Mouse (Mus musculus) cerebellum, adult 9-11 months (tissue): ENCODE results near the gene Frrs1l.

Experiments
- DNase-seq: peaks from one replicate; pipeline ENCODE4 v3.0.0; 2022

Gene Frrs1l

DNA sequence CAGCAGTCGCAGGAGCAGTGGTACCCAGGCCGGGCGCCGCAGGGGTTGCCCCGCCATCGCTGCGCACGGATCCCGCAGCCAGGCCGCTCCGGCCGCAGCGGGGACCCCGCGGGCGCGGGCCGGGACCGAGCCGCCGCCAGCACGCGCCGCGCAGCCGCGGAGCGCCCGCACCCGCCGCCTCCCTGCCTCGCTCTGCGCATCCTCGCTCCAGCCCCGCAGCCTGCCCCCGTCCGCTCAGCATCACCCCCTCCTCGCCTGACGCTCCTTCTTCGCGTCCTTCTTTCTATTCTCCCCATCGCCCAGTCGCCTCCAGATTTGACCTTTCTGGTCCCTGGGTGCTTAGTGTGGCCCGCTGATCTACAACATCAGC lies at the start of gene Frrs1l:
Frrs1l (minus strand) TSS at position 177 of the 370 bp plus-strand sequence.
- peak; percentile 82 for DNase-seq

DNA sequence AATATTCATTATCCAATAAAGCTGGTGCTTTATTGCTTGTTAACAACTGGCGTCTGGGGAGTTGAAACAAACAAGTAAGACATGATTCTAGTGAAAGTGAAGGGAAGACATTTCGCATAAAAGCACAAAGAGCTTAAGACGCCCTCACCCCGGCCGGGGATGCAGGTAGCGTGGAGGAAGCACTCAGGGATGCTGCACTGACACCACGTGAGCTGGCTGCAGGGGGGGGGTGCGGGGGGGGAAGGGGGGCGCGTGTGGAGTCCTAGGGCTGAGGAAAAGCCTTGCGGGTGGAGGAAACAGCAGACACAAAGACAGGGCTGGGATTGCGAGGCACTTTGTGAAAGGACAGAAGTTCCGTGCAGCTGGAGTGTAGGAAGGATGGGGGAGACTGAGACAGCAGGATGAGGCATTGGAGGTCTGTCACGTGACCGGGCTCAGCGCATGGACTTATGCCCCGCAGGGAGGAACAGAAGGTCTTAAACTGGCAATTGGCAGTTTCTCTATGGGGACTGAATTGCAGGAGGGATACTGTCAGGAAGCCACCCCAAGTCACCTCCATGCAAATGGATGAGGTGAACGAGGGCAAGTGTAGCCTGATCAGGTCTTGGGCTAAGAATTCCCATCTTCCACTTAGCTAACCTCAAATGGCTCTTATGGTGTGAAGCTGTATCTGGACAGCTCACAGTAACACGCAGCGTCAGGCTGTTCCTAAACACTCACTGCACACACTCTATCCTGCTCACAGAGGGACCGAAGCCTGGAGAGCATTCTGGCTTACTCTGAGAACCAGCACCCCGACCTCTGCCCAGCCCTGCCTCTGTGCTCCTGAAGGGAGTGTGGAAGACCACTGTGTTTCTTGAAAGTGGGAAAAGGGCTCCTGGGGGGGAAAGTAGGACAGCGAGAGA lies 49.2 kb upstream of the Frrs1l start:
- peak; percentile 86 for DNase-seq

DNA sequence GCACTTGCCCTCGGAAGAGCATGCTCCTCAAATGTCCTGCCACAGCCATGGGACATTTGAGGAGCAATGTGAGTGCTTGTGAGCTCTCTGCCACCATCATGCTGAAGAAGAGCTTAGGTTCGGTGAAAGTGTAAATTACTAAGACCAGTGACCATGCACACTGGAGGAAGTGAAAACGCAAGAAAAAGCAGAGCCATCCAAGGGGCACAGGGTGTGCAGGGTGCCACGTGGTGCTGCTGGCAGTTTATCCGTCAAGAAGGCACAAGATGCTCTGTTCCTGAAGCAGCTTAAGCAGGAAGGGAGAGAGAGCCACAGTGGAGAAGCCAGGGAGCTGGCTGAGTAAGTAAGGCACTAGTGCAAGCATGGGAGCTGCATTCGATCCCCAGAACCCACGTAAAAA lies 47.4 kb upstream of the Frrs1l start:
- no peak for DNase-seq

DNA sequence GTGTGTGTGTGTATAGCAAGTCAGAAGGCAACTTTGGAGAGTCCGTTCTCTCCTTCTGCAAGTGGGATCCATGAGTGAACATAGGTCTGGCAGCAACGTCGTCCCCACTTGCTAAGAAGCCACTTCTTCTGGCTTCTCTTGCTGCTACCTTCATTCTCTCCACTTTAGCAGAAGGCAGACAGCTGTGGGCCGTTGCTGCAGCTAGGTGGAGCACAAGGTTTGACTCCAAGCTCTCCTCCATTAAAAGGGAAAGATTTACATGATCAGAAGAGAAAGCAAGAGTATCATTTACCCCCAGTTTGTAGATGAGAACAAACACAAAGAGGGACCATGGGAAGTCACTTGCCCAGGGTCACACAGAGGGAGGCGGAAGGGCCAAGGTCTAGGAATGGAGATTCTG lies 44.0 kb upstream of the Frrs1l start:
- DNase-seq: no peak

DNA sequence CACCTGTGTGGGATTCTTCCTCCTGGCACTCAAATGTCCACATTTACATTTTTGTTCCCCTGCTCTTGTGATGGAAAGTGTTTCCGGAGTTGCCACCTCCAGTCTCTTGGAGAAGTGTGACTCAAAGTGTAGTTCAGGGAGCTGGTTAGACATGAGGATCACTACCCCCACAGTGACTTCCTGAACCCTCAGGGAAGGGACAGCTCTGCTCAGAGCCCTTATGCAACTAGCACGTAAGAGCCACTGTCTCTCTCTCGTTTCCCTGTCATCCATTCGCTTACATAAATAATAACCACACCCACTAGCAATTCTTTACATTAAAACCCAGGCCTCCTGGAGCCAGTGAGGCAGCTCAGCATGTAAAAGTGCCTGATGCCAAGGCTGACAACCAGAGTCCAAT lies 41.2 kb upstream of the Frrs1l start:
- no peak for DNase-seq

DNA sequence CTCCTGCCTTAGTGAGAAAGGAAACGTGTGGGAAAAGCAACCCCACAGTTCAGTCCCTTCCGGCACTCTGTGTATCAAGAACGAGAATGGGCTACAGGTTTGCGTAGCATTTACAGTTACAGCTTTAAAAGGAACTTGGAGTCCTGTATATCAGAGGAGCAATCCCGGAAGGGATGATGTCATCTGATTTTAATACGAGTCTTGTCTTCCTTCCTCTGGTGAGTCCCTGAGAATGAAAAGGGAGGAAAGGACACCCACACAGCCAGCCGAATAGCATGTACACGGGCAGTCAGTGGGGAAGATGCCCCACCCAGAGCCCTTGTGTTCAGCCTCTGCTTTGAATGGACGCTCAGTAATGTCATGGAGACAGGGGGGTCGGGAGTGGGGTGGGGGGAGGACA lies 37.8 kb upstream of the Frrs1l start:
- DNase-seq: no peak

DNA sequence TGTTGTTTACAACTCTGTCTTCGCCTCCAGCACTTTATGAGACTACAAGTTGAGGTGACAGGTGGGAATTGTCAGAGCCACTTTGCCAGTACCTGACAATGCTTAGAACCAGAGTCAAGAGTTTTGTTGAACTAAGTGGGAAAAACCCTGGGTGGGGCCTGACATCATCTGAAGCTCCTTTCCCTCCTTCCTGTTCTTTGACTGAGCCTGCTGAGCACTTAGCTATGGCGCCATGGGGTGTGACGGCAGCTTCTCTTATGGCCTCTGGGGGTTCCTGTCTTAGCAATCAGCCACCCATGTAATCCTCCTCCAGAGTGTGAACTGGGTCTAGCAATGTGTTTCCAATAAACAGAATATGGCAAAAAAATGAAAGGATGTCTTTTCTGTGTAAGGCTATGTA lies 33.3 kb upstream of the Frrs1l start:
- no peak for DNase-seq

DNA sequence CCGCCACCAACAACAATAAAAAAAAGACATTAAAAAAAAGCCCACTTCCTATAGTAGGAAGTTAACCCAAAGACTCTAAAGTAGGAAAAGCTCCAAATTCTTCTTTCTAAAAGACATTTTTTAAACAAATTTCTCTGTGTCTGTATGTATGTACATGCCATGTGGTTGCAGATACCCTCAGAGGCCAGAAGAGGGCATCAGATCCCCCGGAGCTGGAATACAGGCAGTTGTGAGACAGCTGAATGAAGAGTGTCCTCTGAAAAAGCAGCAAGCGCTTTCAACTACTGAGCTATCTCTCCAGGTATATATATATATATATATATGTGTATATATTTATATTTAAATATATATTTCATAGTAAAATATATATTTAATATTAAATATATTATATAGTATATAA lies 31.1 kb upstream of the Frrs1l start:
- no peak for DNase-seq

DNA sequence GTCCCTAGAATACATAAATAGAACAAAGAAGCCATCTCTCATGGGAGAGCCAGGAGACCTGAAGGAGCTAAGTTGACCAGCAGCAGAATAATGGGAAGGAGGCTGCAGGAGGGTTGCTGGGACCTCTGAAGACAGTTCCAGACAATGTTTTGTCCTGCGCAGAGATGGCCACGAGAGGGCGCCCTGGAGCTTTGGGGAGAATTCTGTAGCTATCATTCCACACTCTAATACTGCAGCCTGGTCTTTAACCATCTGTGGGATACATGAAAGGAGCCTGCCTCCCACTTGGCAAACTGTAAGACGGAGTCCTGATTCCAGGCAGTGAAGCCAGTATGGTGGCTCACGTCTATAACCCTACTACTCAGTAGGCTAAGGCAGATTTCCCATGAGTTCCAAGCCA lies 27.0 kb upstream of the Frrs1l start:
- DNase-seq: peak; percentile 71

DNA sequence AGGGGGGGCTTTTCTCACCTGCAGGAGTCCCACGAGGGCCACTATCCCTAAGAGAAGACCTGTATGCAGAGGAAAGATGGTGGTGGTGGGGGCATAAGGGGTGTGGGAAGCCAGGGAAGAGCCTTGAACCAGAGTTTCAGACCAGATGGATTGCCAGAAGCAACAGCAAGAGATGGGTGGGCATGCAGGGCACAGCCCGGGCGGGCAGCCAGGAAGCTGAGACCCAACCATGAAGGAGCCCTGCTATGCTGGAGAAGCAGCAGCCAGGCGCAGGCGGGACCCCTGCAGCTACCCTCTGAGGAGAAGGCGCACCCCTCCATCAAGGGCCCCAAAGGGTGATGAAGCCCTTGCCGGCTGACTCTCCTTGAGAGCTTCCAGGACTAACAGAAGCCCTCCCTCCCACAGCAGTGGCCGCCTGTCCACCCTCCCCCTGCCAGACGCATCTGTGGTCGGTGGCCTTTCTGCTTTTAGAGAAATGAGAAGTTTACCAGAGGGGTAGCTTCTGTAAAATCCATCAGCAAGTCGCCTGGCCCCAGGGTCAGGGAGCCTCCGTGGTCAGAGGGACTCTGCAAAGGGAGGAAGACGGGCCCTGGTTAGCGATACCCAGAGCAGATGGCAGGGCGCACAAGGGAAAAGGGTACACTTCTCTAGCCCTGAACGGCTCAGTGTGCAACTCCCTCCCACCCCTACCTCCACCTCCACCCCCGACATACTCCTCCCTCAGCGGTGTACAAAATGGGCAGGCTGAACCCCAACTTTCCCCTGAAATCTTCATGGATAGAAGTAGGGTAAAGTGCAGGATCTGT lies 26.4 kb upstream of the Frrs1l start:
- DNase-seq: peak; percentile 24

DNA sequence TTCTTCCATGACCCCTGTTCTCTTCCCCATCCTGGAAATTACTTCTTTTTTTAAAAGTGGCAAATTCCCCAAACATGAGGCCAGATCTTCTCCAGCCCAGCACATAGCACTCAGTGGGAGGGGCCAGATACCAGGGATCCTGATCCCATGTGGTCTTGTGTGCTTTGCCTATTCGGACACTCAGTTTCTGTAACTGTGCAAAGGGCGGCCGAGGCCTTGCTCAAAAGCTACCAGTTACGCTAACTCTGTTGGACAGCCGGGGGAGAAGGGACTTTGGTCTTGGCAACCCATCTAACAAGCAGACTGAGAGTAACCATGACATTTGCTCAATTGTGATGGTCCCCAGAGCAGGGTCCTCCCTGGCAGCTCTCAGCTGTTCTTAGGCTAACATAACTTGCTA lies 24.8 kb upstream of the Frrs1l start:
- DNase-seq: no peak

DNA sequence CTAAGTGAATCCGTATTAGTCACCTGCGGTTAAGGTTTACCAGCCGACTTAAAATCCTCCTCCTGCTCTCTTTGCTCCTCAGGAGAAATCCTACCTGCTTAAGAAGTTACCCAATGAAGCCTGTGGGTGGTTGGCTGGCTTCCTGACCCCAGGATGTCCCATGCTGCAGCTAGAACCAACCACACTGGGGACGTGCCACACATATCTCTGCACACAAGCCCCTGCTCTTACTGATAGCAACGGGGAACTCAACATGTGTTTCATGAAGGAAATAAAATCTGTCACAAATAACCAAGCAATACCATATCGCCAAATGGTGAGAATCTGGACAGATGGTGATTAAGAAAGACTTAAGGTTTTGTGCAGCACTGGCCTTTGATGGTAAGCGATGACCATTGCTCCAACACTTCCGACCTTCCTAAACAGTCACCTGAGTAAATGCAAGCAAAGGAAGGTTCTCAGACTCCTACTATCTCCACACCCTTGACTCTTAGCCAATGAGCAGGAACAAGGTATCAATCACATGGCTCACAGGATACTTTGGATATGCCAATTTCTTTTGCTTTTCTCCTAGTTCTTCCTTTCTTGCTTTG lies 21.4 kb upstream of the Frrs1l start:
- no peak for DNase-seq

DNA sequence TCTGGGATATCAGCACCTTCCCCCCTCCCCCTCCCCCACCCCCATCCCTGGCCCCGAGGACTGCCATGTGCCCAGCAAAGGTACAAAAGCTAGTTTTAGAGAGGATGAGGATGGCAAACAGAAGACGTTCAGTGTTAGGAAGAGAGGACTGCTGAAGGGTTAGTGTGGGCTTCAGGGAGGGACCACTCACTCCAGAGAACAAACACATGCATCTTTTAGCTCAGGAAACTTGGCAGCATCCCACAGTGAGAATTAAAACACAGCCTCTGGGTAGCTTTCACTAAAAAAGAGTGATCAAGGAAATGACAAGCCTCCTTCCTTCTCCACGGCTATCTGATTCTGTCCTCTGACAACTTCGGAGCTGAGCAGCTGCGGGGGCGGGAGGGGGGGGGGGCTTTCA lies 20.7 kb upstream of the Frrs1l start:
- DNase-seq: no peak

DNA sequence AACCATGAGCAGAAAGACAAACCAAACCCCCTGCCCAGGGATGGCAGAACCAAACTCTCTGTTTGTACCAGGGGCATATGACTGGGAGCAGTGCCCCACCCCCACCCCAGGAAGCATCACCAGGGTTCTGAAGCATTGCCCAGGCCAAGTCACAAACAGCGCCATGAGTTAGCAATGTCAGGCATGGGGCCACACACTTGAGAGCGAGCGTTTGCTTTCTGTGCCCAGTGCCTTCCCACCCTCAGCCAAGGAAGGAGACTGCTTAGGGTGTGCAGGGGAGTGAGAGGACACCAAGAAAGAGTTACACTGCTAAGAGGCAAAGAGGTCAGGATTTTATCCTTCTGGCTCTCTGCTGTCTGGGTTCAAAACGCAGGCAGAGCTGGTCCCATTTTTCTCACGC lies 20.2 kb upstream of the Frrs1l start:
- no peak for DNase-seq

DNA sequence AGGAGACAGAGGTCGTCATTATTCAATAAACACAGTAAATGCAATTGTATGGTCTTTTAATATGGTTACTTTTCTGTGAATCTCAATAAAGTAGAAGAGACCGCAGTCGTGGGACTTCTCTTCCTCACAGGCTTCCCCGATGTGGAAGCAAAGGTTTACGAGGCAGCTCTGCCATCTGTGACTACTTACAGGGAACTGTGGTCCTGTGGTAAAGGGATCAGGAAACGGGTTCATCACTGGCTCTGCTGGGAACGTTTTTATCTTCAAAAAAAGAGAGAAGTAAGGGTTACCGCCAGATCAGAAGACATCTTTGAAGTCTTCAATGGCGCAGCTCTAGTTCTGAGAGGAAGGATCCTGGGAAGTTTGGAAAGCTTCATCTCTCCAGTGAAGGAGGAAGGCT lies 17.5 kb upstream of the Frrs1l start:
- no peak for DNase-seq

DNA sequence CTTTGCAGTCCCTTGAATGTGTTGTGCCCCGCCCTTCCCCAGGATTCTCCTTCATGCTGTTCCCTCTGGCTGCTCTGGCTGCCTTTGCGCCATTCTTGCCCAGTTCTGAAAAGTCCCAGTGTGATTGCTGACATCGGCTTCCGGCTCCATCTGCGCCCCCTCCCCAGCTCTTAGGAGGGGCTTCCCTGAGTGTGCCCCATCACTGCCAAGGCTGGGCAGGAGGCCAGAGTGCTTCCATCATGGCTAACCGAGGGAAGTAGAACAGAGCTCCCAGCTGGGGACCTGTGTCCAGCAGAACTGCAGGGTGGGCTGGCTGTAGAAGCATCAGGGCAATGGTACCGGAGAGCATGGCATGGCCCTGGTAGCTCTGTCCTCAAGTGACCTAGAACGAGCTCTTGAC lies 14.8 kb upstream of the Frrs1l start:
- peak; percentile 54 for DNase-seq

DNA sequence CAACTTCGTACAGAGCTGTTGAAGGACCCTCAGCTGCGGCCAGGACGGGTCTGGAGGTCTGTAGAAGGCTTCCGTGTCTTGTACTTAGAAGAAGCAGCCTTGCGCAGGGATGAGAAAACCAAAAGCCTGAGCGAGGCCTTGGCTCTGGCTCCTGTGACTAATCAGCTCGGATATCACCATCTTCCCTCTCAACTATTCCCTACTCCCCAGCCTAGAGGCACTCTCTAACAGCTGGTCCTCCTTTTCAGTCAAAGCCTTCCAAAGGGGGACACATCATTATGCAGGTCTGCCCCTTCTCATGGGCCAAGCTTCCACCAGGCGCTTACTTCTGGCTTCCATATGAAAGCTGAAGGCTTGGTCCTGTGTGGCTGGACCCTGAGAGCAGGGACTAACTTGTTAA lies 13.7 kb upstream of the Frrs1l start:
- DNase-seq: no peak

DNA sequence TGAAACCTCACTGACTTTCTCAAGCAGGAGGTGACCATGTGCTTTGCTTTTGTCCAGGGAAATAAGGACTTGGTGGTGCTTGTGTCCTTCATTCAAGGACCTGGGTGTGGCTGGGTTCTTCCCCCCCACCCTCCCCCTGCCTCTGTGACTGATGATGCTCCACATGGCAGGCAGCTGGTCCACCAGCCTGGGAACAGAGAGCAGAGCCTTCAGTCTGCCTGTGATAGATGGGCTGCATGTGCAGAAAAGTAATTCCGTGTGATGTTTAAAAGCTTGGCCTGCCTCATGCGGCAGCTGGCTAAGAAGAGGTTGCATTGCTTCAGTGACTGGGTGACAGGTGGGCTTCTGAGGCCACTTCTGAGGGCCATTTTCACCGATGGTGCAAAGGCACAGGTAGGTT lies 12.6 kb upstream of the Frrs1l start:
- DNase-seq: no peak

DNA sequence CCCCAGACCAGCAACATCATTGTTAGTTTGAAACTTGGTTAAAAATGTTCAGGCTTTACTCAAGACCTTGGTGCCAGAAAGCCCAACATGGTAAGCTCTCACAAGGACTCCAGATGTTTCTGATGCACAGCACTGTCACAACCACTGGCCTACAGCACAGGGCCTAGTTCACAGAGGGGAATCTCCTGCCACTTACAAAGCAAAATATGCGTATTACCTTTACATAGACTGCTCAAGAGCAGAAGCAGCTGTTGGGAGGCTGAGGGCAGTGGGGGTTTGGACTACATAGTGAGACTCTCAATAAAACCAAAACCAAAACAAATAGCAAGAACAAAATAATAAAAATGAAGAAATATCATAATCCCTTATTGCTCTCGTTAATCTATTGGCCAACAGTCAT lies 11.2 kb upstream of the Frrs1l start:
- DNase-seq: no peak

DNA sequence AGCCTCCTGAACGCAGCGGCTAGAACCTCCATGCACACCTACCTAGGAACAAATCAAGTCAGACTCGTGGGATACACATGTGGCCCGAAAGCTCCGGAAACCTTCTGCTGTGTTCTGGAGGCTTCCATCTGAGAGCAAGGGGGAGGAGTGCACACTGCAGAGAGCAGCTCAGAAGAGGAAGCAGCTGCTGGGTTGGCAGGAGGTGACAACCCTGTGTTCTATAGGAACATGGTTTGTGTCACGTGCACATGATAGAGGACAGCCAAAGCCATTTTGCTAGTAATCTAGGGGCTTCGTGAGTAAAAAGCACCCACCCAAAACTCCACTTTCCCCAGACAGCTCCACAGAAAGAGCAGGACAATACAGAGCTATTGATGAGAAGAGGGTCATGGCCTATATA lies 3.1 kb upstream of the Frrs1l start:
- no peak for DNase-seq

DNA sequence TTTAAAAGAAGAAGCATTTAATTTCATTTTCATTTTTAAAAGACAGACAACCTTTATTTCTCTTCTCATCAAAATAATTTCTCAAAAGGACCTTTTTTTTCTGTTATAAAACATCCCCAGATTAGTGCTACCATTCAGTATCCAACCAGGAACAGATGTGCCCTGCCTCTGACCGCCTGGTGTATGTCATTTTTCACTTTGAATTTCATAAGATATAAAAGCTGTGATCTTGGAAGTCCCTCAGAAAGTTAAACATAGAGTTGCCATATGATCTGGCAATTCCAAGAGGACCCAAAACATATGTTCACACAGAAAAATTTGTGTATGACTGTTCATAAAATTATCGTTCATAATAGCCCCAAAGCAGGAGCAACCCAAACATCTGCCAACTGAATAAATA lies 1.8 kb upstream of the Frrs1l start:
- DNase-seq: no peak

DNA sequence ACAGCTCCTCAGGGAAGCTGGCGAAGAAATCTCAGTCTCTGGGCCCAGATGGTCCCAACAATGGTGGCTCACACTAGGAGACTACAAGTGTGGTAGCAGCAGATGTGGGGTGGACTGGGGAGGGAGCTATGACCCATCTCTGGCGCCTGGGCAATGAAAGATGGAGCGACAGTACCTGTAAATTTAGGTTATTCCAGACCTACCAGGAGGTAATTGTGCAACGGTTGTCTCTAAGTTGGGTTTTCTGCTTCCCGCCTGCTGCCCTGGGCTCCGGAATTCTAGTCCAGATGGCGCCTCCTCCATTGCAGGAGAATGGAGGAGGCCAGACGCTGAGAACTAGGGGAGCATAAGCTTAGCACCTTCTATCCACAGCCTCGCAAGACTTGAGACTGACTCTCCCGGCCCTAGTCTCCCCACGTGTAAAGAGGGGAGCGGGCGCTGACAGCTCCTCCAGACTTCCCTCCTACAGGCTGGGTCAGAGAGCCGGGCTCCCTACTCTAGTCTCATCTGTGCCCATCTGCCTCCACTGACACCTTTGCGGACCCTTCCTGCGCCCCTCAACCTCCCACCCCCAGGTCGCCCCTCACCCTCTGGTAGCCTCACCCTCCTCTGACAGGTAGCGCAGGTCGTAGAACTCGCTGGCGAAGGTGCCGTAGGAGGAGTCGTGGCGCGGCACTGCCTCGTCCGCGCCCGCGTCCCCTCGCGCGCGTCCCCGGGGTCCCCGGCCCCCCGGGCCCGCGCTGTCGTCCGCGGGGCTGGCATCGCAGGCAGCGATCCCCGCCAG lies 568 bp downstream of the Frrs1l start:
- peak; percentile 83 for DNase-seq

DNA sequence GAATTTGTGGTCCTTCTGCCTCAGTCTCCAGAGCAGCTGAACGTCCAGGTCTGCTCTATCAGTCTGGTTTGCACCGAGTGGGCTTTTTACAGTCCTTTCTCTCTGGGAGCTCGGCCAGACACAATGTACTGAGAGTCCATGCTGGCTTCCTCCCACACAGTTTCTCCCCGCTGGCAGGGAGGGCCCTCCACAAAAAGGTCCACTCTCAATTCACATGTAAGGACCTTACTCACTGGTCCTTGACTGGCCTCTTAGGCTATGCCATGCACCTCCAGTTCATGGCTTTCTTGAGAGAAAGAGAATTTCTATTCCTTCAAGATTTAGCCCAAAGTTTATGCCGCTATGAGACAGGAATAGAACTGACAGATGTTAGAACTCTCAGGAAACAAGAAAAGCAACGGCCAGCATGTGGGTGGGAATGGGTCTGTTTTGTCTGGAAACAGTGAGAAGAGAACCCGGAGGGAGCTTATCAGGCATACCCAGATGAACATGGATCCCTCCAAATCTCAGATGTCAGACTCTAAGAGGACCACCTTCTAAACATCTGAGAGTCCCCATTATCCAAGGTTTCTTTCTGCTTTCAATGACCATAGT lies 24.5 kb downstream of the Frrs1l start:
- no peak for DNase-seq
